Mouse (Mus musculus): ENCODE results near the gene Filip1l.

Gene Filip1l

DNA sequence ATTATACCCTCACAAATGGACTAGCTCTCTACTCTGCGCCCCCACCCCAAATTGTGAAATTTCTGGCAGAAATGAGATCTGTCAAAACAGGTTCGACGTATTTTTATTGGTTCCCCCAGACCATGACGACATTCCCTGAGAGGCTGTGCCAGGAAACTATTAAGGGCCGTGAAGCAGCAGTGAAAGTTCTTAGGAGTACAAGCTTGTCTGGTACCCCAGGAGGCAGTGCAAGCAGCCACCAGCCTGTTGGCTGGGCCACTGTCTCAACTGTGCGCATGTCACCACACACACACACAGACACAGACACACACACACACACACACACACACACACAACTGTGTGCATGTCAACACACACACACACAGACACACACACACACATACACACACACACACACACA lies 45.0 kb downstream of the Filip1l start:
- in situ Hi-C loops (cut with MboI, MseI) = loop anchor here (5.0 kb wide), 1 partner anchor 156 kb away; no protein-coding TSS in a partner anchor

DNA sequence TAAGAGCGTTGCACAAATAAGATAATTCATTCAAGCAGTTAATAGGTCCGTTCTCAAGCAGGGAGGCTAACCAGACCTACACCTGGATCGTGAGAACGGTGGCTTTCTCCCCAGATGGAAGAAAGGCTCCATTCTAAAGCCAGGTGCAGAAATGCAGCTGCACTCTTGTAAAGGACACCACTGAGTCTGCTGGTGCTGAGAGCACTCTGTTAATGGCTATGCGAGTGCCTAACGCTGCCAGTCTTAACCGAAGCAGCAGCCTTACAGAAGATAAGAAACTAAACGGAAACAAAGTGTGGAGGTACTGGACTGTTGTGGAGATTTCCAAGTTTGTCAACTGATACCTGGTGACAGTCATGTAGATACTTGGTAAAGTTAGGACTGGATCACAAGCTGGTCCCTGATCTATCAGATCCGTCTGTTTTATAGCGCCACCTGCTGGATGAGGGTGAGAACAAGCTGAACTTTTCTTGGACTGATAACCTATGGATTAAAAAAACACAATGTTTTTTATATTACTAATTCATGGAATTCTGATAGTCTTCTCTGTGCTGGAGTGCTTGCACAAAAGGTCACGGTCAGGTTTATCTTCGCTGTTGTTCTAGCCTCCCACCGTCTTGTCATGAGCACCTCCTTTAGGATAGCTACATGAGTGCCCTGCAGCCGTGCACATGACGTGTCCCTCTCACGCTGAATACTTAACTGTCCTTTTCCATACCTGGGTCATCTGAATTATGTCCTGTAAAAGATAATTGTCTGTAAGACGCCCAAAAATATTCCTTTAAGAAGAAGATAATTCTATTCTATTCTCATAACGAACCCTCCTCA lies 45.7 kb downstream of the Filip1l start:
- in situ Hi-C loops (cut with MboI, MseI) = loop anchor here (5.0 kb wide), 1 partner anchor 156 kb away; no protein-coding TSS in a partner anchor

- in situ Hi-C loops (cut with MboI, MseI) = loop anchor here (5.0 kb wide), 1 partner anchor 157 kb away; no protein-coding TSS in a partner anchor
Observed at GRCm38 (mm10) chr16:57399566-57399965, 46.7 kb downstream of the Filip1l start.

DNA sequence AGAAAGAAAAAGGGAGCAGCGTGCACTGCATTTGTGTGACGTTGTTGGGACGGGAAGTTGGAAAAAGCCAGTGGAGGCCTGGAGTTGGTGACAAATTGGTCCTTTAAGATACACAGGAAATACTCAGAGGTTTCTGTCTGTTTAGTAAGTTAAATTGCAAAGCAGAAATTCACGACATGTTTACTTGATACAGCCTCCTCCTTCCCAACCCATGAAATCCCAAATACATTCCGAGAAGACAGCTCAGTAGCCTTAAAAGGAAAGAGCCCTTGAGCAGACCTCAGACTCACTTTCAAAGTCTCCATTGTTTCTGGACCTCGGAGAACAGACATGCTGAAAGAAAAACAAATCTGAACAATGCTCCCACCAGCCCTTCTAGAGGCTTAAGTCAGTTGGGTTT lies 48.8 kb downstream of the Filip1l start:
- in situ Hi-C loops (cut with MboI, MseI) = loop anchor here (25.0 kb wide), 1 partner anchor 1039 kb away; no protein-coding TSS in a partner anchor

DNA sequence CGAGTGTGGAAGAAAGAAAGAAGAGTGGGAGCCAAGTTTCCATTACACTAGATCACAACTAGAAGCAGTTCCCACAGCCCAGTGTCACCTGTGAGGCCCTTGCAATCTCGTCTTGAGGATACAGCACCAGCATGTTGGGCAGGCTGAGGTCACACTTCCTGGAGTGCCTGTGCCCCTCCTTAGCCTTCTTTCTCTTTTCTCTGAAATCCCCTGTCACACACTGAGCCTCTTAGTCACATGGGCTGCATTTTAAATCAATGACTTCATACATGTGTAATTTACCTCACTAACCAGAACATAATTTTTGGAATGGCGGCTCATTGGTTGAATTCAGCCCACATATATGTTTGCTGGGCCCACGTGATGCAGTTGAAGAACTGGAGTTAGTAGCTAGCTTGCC lies 50.0 kb downstream of the Filip1l start:
- in situ Hi-C loops (cut with MboI, MseI) = loop anchor here (25.0 kb wide), 1 partner anchor 1041 kb away; no protein-coding TSS in a partner anchor

DNA sequence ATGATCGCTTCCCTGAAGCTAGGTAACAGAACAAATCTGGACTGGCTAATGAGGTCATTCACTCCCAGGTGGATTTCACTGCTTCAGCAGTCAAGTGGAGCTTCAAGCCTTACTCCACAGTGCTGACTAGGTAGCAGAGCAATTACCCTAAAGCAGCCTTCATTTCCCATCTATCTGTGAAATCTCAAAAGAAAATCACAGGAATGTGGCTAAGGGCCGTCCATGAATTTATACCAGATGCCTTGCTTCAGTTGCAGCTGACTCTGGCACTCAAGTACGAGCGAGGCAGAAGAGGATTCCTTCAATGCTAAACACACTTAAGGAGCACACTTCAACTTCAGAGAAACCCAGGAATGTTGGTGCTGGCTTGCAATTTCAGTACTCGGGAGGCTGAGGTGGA lies 50.9 kb downstream of the Filip1l start:
- in situ Hi-C loops (cut with MboI, MseI) = loop anchor here (25.0 kb wide), 1 partner anchor 1042 kb away; no protein-coding TSS in a partner anchor

DNA sequence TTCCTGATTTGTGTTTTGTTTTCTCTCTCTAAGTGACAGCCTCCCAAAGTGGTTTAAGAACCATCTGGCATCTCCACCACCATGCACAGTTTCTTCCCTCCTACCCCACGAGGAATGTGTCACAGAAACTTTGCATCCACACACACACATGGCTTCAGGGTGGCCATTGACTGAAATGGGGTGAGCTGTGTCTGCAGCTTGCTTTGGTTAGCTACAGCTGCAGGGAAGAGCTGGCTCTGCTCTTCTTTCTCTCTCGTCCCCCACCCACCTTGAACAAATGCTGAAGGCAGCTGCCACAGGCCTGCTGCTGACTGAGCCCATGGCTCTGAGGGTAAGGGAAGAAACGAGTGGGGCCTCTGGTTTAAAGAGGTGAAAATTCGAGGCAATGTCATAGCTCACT lies 59.9 kb downstream of the Filip1l start:
- in situ Hi-C loops (cut with MboI, MseI) = loop anchor here (25.0 kb wide), 1 partner anchor 1050 kb away; no protein-coding TSS in a partner anchor

GRCm38 (mm10) chr16:57416049-57416448 lies 63.2 kb downstream of the Filip1l start:
- in situ Hi-C loops (cut with MboI, MseI) = loop anchor here (25.0 kb wide), 1 partner anchor 1054 kb away; no protein-coding TSS in a partner anchor

GRCm38 (mm10) chr16:57417017-57417416 lies 64.1 kb downstream of the Filip1l start:
- in situ Hi-C loops (cut with MboI, MseI) = loop anchor here (25.0 kb wide), 1 partner anchor 1055 kb away; no protein-coding TSS in a partner anchor

- in situ Hi-C loops (cut with MboI, MseI) = loop anchor here (25.0 kb wide), 1 partner anchor 1056 kb away; no protein-coding TSS in a partner anchor
Observed at GRCm38 (mm10) chr16:57417955-57418354, 65.1 kb downstream of the Filip1l start.

- in situ Hi-C loops (cut with MboI, MseI) = loop anchor here (25.0 kb wide), 1 partner anchor 1057 kb away; no protein-coding TSS in a partner anchor
Observed at GRCm38 (mm10) chr16:57419332-57419731, 66.4 kb downstream of the Filip1l start.

GRCm38 (mm10) chr16:57419881-57420280 lies 67.0 kb downstream of the Filip1l start:
- in situ Hi-C loops (cut with MboI, MseI) = loop anchor here (25.0 kb wide), 1 partner anchor 1058 kb away; no protein-coding TSS in a partner anchor

- in situ Hi-C loops (cut with MboI, MseI) = loop anchor here (25.0 kb wide), 1 partner anchor 1059 kb away; no protein-coding TSS in a partner anchor
Observed at GRCm38 (mm10) chr16:57420773-57421556, 68.1 kb downstream of the Filip1l start.

DNA sequence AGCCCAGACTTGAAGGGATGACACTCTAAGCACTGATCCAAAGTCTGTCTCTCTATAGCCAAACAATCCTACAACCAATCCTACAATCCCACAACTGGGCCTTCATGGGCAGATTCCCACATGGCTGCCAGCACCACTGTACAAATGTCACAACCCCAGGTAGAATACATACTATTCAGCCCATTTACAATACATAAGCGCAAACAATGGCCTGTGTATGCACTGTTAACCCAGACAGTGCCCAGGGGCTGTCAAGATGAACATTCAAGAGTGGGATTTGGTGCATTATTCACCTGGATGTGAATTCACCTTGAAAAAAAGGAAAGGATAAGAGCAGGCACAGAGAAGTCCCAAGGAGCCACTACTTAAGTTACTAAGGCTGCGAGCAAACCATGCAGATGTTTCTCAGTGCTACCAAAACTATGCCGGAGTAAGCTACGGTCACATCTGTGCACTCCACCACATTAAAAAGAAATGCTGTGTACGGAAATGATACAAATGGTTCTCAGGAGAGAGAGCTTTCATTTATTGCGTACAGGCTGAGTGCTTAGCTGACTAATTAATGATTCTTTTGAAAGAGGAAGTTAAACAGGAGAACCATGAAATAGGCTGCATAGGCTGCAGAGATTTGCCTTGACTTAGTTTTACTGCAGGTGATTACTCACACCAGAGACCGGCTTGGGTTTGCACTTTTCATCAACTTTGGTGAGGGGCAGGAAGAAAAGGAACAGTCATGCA lies 69.0 kb downstream of the Filip1l start:
- in situ Hi-C loops (cut with MboI, MseI) = loop anchor here (25.0 kb wide), 1 partner anchor 1060 kb away; no protein-coding TSS in a partner anchor

- in situ Hi-C loops (cut with MboI, MseI) = loop anchor here (25.0 kb wide), 1 partner anchor 1061 kb away; no protein-coding TSS in a partner anchor
Observed at GRCm38 (mm10) chr16:57423001-57423800, 70.3 kb downstream of the Filip1l start.

DNA sequence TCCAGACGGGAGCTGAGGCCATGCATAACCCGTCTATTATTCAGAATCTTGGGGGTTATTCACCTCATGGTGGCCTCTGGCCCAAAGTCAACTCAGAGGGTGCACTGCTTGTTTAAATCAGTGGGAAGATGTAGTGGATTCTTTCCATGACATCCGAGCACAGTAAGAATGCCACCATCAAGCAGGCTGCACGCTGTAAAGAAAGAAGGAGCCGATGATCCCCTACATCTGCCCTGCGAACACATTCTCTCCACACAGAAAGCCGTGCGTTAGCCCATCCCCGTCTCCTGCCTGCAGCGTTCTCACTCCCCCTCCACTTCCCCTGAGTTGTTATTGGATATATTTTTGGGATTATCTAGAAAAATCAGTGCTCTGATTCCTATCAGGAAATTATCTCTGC lies 73.8 kb downstream of the Filip1l start:
- in situ Hi-C loops (cut with MboI, MseI) = no loop called here

DNA sequence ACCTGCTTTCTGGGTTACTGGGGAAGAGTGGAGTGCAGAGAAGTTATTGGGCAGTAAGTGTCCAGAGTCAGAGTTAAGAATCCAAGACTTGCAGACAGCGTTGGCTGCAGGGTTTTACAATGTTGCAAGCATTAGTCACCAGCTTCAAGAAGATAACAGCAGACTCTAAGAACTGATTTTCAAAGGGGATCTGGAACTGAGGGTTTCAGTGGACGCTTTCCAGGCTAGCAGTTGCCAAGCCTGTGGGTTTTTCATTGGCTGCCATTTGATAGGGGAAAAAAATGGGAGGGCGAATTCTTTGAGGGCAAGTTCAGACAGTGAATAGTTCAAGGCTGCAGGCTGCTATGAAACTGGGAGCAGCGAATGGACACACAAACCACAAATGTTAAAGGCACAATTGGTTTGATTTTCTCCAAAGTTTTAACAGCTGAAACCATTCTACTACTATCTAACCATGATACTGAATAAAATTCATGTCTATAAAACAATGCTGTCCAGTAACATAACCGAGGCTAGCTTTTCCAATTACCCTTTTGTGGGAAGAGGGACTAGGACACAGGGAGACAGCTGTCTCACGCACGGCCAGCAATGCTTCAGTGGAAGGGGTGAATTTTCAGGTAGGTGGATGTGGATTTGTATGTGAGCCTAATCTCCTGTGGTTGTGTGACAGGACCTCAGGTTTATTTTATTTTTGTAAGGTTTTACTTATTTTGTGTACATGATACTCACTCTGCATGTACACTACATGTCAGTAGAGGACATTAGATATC lies 74.8 kb downstream of the Filip1l start:
- in situ Hi-C loops (cut with MboI, MseI) = no loop called here

DNA sequence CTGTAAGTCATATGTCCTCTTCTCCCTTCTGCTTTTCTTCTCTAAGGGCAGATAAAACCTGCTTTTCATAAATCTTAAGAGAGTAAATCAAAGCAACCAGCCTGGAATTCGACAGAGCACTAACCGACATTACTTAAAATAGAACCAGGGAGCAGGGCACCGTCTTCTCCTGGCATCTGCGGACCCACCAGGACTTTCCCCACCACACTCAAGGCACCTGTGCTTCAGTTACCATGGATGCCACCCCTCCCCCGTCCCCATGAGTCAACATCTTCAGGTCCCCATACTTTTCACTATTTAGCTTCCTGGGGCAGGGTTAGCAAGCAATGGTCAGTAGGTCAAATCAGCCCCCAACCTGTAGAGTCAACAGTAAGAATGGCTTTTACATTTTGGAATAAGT lies 76.1 kb downstream of the Filip1l start:
- in situ Hi-C loops (cut with MboI, MseI) = no loop called here

- in situ Hi-C loops (cut with MboI, MseI) = no loop called here
Observed at GRCm38 (mm10) chr16:57431294-57431693, 78.4 kb downstream of the Filip1l start.
